Mouse (Mus musculus) ES-E14 (cell line): ENCODE results near the gene Pou3f1.

Experiments
- CHD2 ChIP-seq: IDR thresholded peaks from 2 replicates; pipeline ENCODE4 v1.6.1; 2014; ENCODE audit warnings: mild to moderate bottlenecking, low read depth, low read length, inconsistent platforms
- HCFC1 ChIP-seq: IDR thresholded peaks from 2 replicates; pipeline ENCODE4 v1.6.1; 2012; ENCODE audit warnings: low read length, inconsistent platforms, borderline replicate concordance; ENCODE audit not compliant: insufficient read depth

DNA sequence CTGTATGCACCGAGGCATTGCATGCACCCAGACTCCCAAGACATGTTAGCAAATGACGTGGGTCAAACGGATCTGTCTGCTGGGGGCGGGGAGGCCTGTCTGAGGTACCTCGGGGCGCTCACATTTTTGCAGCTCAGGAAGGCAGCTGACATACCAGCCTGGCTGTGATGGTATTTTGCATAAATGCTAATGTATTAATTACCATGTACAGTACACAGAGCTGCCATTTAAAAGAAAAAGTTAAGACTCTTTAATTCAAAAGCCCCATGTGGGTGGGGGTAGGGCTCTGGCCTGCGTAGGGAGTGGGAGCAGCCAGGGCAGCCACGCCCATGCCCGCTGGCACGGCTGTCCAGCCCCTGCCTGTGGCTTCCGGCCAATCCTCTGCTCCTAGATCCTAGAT lies 35.2 kb upstream of the Pou3f1 start:
- TF ChIP-seq HCFC1 (no peak), CHD2 (no peak)
